Mouse (Mus musculus): ENCODE data around the gene Ptma. TPM values are rescaled to one million over a fixed set of nuclear protein-coding genes. Genes with fewer than 3 reads are reported as not detected.
"Not testable (repeated sequence)": the region's sequence is repeated elsewhere in the genome, so short reads cannot be mapped to it uniquely, and the experiment has no call there.

The Ptma gene
- 100 to 1,000 TPM; 438 to 477 TPM for total RNA-seq (2021)

DNA sequence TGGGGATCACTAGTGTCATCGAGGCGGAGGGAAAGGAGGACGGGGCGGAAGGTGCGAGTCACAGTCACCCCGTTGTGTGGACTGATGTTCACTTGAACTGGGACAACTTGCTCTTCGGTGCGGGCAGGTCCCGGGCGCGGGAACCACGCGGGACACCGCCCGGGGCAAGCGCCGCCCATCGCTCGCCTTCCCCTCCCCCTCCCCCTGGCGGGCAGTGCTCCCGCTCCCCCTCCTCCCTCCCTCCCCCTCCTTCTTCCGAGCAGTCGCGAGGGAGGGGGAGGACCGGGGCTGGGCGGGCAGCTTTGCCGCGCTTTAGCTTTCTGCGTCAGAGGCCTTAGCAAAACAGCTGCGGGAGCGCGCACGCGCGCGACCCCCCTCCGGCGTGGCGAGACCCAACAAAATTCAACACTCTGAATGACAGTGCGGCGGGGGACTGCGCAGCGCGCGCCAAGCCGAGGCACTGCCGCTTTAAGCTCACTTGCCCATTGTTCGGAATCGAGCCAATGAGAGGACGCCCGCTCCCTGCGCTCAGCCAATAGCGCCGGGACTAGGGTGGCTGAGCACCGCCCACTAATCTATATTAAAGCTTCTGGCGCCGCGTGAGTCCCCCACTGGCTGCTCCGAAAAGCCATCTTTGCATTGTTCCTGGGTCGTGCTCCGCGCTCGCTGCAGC, at the start of gene Ptma:
TSS of gene Ptma (plus strand) at position 611 of the 673 bp plus-strand sequence.
- intact Hi-C loops (cut with DNase I) = loop anchor here (5.0 kb wide), 1 partner anchor 39 kb away; no protein-coding TSS in a partner anchor
- peak; percentile 100 for DNase-seq (ENCODE audit: extremely low spot score in 1 of 2, low spot score in 2 of 2)

DNA sequence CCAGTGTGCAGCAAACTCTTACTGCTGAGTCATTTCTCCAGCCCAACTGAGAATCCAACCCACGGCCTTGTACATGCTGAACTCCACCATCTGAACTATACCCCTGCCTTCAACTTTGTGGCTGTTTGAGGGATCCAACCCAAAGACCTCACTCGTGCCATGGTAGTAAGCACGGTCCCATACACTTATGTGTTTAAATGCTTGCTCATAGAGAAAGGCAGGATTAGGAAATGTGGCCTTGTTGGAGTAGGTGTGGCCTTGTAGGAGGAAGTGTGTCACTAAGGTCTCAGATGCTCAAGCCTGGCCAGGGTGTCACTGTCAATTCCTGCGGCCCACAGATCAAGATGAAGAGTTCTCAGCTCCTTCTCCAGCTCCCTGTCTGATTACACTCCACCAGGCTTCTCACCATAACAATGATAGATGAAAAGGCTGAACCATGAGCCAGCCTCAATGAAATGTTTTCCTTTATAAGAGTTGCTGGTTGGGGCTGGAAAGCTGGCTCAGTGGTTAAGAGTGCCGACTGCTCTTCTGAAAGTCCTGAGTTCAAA, 48.7 kb upstream of the Ptma start:
- DNase-seq (ENCODE audit: extremely low spot score in 1 of 2, low spot score in 2 of 2) = no peak
- intact Hi-C loops (cut with DNase I) = no loop called here

DNA sequence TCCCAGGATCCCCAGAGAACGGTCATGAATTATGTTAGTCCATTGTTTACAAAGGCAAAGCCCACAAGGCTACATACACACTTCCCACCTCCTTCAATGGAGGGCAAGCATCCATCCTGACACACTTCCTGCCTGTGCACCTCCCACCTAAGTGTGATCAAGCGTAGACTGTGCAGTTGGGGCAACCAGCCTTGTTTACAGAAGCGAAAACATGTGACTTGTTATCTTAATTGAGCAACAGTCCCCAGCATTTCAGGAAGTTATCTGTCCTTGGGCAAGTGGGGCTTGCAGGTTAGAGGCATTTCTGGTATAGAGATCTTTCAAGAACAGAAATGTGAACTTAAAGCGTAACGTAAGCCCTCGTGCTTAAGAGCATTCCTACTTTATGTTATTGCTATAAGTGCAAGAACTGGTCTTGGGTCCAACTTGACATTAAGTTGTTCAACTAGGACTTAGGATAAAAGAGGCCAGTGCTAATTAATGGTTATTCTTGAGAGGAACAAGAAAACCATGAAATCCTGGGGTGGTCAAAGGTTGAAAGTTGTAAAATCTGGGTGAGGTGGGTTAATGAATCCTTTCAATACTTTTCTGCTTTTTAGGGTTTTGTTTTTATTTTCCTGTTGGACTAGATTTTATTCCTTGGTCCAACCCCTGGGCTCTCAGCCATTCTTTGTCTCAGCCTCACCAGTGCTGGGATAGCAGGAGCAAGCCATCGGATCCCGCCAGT, 47.3 kb upstream of the Ptma start:
- intact Hi-C loops (cut with DNase I) = no loop called here
- no peak for DNase-seq (ENCODE audit: extremely low spot score in 1 of 2, low spot score in 2 of 2)

GRCm38 (mm10) chr1:86480288-86480687, 46.2 kb upstream of the Ptma start:
- intact Hi-C loops (cut with DNase I) = no loop called here

GRCm38 (mm10) chr1:86480735-86481447, 45.6 kb upstream of the Ptma start:
- DNase-seq (ENCODE audit: extremely low spot score in 1 of 2, low spot score in 2 of 2) = no peak
- intact Hi-C loops (cut with DNase I) = no loop called here

More at GRCm38 (mm10) chr1:86480288-86480687, 46.2 kb upstream of the Ptma start:
- no peak for DNase-seq (ENCODE audit: extremely low spot score in 1 of 2, low spot score in 2 of 2)

DNA sequence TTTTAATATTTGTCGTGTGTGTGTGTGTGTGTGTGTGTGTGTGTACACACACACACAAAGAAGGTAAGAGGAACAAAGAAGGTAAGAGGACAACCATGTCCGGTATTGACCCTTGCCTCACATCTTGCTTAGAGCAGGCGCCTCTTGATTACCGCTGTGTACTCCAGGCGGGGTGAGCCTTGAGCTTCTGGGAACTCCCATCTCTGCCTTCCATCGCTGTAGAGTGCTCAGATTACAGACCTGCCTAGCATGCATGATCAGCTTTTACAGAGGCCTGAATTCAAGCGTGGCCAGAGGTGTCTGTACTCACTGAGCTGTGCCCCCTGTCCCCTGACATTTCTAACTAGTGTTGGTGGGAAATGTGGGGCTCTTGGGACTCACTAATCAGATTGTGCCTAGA, 45.1 kb upstream of the Ptma start:
- no peak for DNase-seq (ENCODE audit: extremely low spot score in 1 of 2, low spot score in 2 of 2)
- intact Hi-C loops (cut with DNase I) = no loop called here

DNA sequence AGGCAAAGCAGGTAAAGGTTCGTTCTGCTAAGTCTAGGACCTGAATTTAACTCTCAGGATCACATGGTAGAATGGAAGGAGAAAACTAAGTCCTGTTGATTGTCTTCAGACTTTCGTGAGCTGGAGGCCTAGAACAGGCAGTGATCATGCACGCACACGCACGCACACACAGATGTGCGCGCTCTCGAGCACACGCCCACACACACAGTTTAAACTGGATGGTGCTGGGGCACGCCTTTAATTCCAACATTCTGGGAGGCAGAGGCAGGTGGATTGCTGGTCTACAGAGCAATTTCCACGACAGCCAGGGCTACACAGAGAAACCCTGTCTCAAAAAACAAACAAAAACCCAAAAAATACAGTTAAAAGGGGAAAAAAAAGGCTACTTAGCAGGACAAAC, 44.2 kb upstream of the Ptma start:
- intact Hi-C loops (cut with DNase I) = no loop called here
- no peak for DNase-seq (ENCODE audit: extremely low spot score in 1 of 2, low spot score in 2 of 2)

GRCm38 (mm10) chr1:86482761-86483160, 43.8 kb upstream of the Ptma start:
- no peak for DNase-seq (ENCODE audit: extremely low spot score in 1 of 2, low spot score in 2 of 2)
- intact Hi-C loops (cut with DNase I) = no loop called here

DNA sequence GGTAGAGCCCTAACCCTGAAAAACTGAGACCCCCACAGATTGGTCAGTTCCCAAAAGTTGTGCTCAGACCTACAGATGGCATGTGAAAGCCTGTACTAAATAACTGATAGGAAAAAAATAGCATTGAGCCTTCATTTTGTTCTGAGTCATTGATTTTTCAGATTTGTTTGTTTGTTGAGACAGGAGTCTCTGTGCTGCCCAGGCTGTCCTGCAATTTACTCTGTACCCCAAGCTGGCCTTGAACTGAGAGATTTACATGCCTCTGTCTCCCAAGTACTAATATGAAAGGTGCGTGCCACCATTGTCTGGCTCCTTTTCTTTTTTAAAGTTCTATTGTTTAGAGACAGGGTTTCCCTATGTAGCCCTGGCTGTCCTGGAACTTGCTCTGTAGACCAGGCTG, 41.2 kb upstream of the Ptma start:
- intact Hi-C loops (cut with DNase I) = loop anchor here (5.0 kb wide), 2 partner anchors 42 to 43 kb away; partner anchors contain the start of gene Ptma
- no peak for DNase-seq (ENCODE audit: extremely low spot score in 1 of 2, low spot score in 2 of 2)

DNA sequence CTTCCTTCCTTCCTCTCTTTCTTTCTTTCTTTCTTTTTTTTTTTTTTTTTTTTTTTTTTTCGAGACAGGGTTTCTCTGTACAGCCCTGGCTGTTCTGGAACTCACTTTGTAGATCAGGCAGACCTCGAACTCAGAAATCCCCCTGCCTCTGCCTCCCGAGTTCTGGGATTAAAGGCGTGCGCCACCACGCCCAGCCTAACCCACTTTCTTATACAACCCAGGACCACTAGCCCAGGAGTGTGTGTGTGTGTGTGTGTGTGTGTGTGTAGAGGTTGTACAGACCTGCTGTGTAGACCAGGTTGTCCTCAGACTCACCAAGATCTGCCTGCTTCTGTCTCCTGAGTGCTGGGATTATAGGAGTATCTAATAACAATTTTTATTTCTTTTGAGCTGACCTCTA, 40.7 kb upstream of the Ptma start:
- intact Hi-C loops (cut with DNase I) = loop anchor here (5.0 kb wide), 2 partner anchors 41 to 44 kb away; partner anchors contain the start of gene Ptma
- not testable (repeated sequence) for DNase-seq (ENCODE audit: extremely low spot score in 1 of 2, low spot score in 2 of 2)

- intact Hi-C loops (cut with DNase I) = loop anchor here (5.0 kb wide), 2 partner anchors 41 to 44 kb away; partner anchors contain the start of gene Ptma
- DNase-seq (ENCODE audit: extremely low spot score in 1 of 2, low spot score in 2 of 2) = no peak
Observed at GRCm38 (mm10) chr1:86486703-86487294, 39.7 kb upstream of the Ptma start.

GRCm38 (mm10) chr1:86487295-86487907, 39.1 kb upstream of the Ptma start:
- peak; percentile 99 for DNase-seq (ENCODE audit: extremely low spot score in 1 of 2, low spot score in 2 of 2)
- intact Hi-C loops (cut with DNase I) = loop anchor here (5.0 kb wide), 2 partner anchors 40 to 45 kb away; partner anchors contain the start of gene Ptma

DNA sequence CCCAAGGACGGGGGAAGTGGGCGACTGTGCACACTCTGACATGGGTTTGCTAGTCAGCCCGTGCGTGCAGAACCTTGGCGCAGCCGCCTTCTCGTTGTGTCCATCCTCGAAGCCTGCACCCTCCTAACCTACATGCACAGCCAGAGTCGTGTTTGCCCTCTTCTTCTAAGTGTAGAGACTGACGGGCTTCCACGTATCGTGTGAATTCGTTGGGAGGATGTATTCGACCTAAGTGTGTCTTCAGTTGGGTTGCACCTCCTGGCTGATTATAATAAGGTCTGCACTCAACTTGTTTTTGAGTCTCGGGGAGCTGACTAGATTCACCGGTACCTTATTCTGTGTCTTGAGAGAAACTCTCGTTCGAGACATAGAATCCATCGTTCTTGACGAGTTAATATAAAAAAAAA, 38.6 kb upstream of the Ptma start:
- intact Hi-C loops (cut with DNase I) = loop anchor here (5.0 kb wide), 2 partner anchors 39 to 46 kb away; partner anchors contain the start of gene Ptma
- no peak for DNase-seq (ENCODE audit: extremely low spot score in 1 of 2, low spot score in 2 of 2)

DNA sequence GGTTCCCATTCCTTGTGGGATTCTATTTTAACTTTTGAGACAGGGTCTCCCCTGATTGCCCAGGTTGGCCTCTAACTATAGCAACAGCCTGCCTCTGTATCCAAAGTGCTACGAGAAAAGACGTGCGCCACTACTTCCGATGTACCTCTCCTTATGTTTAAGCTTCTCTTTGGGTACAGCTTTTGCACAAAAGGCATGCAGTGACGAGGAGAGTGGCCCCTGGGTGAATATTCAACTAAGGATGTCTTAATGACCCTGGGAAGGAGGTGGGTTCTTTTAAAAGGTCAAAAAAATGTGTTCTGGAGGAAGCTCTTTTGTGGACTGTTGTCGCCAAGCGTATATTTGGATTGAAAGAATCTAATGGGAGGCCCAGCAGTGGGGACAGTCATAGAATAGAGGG, 38.2 kb upstream of the Ptma start:
- intact Hi-C loops (cut with DNase I) = loop anchor here (5.0 kb wide), 2 partner anchors 39 to 46 kb away; partner anchors contain the start of gene Ptma
- no peak for DNase-seq (ENCODE audit: extremely low spot score in 1 of 2, low spot score in 2 of 2)

DNA sequence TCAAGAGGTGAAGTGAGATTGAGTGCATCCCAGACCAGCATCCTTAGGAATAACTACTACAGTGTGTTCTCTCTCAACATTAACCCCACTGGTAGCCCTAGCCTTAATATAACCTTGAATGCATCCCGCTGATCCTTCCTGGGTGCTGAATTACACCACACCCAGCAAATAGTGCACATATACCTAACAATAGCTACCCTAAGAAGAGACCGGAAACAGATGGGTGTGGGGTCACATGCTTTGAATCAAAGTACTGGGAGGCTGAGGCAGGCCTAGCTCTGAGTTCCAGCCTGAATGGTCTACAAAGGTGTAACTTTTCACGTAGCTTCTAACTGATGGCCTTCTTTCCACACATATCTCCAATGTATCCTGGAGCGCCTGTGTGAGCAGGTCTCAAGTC, 37.8 kb upstream of the Ptma start:
- no peak for DNase-seq (ENCODE audit: extremely low spot score in 1 of 2, low spot score in 2 of 2)
- intact Hi-C loops (cut with DNase I) = loop anchor here (5.0 kb wide), 2 partner anchors 39 to 46 kb away; partner anchors contain the start of gene Ptma

DNA sequence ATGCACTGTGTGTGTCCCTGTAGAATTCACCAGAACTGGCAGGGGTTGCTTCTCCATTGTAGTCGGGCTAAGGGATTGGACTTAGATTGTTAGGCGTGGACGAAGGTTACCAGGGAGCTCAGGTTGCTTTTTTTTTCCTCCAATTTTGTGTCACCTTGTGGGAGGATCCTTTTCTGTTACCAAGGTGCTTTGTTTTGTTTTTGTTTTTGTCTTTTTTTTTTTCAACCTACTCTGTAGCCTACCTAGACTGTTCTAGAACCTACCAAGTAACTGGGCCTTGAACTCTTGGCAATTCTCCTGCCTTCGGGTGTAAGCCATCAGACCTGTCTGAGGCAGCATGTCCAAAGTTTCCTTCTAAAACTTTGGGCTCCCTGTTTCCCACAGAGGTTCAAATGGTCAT, 36.6 kb upstream of the Ptma start:
- intact Hi-C loops (cut with DNase I) = loop anchor here (5.0 kb wide), 2 partner anchors 37 to 48 kb away; partner anchors contain the start of gene Ptma

DNA sequence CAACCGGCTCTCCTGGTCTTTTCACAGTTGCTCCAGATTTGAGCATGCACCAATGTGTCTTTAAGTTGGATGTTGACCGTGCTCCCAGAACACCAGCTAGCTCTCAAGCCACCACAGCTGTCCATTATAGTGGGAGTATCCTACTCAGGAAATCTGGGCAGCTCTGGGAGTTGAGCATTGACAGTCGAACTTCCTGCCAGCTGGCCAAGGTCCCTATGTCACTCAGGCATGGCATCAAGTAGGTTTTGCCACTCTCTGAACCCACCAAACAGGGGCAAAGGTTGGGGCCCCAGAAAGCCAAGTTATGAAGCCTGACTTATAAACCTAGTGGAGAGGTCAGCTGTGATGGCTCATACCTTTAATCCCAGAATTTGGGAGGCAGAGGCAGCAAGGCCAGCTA, 35.8 kb upstream of the Ptma start:
- no peak for DNase-seq (ENCODE audit: extremely low spot score in 1 of 2, low spot score in 2 of 2)
- intact Hi-C loops (cut with DNase I) = no loop called here

More for the DNA sequence above, 36.6 kb upstream of the Ptma start:
- no peak for DNase-seq (ENCODE audit: extremely low spot score in 1 of 2, low spot score in 2 of 2)

DNA sequence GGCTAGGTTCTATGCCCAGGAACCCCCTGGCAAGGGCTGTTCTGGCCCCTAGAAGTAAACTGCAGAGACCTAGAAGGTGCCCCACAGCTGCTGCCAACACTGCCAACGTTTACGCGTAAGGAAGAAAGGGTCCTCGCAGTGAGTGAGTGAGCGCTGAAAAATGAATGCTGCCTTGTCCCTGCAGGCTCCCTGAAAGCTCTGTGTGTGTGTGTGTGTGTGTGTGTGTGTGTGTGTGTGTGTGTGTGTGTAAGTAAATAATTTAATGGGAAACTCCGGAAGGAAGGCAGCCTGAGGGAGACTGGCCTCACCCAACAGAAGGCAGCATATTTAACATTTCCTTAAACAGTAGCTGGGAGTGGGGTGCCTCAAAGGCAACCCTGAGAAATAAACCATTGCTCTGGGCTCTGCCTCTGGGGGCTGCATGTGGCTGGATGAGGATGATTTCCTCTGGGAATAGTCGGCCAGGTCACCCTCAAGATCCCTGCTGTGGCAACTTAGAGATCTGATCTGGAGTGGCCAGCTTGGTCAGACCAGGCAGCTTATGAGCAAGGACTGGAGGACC, 34.9 kb upstream of the Ptma start:
- peak in 1 of 2 experiments; percentile 39 for DNase-seq (ENCODE audit: extremely low spot score in 1 of 2, low spot score in 2 of 2)

More for the DNA sequence above, 34.9 kb upstream of the Ptma start:
- intact Hi-C loops (cut with DNase I) = no loop called here

Measured in left cerebral cortex, postnatal 10 days (tissue).